ENCODE assay signal across 19 mouse cellular contexts in the genomic region with DNA sequence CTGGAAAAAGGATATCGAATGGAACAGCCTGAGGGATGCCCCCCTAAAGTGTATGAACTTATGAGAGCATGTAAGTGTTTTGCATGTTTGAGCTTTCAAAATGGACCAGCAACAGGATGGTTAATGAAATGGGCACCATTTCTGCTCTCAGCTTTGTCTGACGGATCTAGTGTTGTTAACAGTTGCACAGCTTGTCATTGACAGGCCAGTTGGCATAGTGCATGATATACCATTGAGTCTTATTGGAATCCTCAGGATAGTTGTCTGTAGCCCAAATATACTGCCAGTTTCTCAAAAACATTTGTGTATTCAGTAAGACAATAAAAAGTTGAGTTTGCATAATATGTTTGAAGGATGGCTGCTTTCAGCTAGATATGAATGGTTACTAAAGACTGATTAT. TPM values are rescaled to one million over a fixed set of nuclear protein-coding genes. Genes with fewer than 3 reads are reported as not detected.
DNase-seq lines count a peak whose midpoint lies in the region; ATAC-seq and TF ChIP-seq lines count a peak whose summit lies in the region.
"Had no signal": no experiment of that assay in that cellular context is flagged by ENCODE, and none has a peak within 500 bp of the region (broad histone marks: within the 10 kb centered on the region; RNA-seq: fewer than 3 reads in every experiment).

No protein-coding gene starts in this region.

- H3K4me3 ChIP-seq in forebrain, embryonic 15.5 days: no peak overlapping the region
- H3K4me3 ChIP-seq in forebrain, embryonic 10.5 days: no peak overlapping the region
- no peak overlapping the region for H3K4me3 ChIP-seq in forebrain, postnatal 0 days (ENCODE audit: low read depth, low read length)
- no peak overlapping the region for H3K4me3 ChIP-seq in forebrain, embryonic 11.5 days (ENCODE audit: low read depth, low read length)
- H3K4me3 ChIP-seq: embryonic facial prominence, embryonic 13.5 days; embryonic facial prominence, embryonic 15.5 days; erythroblast, embryonic 14.5 days; gastrocnemius, adult 2 months had no signal

- ATAC-seq in forebrain, embryonic 15.5 days (replicated peaks): peak; percentile 61; the same call in 1 of the 2 replicates
- peak; percentile 70 for ATAC-seq in forebrain, postnatal 0 days
- ATAC-seq in forebrain, embryonic 11.5 days (replicated peaks; ENCODE audit: low FRiP score): no peak

- no peaks in the 10 kb centered on the region for H3K4me1 ChIP-seq in forebrain, embryonic 15.5 days
- H3K4me1 ChIP-seq in forebrain, embryonic 10.5 days: no peaks in the 10 kb centered on the region
- no peaks in the 10 kb centered on the region for H3K4me1 ChIP-seq in forebrain, postnatal 0 days (ENCODE audit: insufficient read depth)
- no peaks in the 10 kb centered on the region for H3K4me1 ChIP-seq in forebrain, embryonic 11.5 days (replicated peaks; ENCODE audit: control insufficient read depth, insufficient read depth, low read length)
- H3K4me1 ChIP-seq: embryonic facial prominence, embryonic 13.5 days; embryonic facial prominence, embryonic 15.5 days had no signal

- 67% methylated on average over 2 of the region's 2 CpGs for WGBS in forebrain, embryonic 15.5 days
- WGBS in forebrain, embryonic 10.5 days: 82% methylated on average over 2 of the region's 2 CpGs
- 61% methylated on average over 2 of the region's 2 CpGs for WGBS in forebrain, postnatal 0 days
- WGBS in forebrain, embryonic 11.5 days: 76% methylated on average over 2 of the region's 2 CpGs

- no peak for DNase-seq in forebrain, embryonic 10.5 days (ENCODE audit: extremely low spot score, low spot score)
- no peak for DNase-seq in forebrain, postnatal 0 days
- DNase-seq in forebrain, embryonic 11.5 days (ENCODE audit: low spot score): no peak
- no peak for DNase-seq in adrenal gland, postnatal 10 days
- DNase-seq: adrenal gland, adult 2 months; adrenal gland, postnatal 14 days; adrenal gland, postnatal 36 days; cerebellum, adult 11 months; cerebellum, adult 18-20 months; cerebellum, adult 8-10 months; cerebellum, adult 9-11 months; cerebellum, postnatal 14 days; cerebellum, postnatal 36 days; embryo, embryonic 11 days; gastrocnemius, adult 2 months had no signal

- H3K27ac ChIP-seq in forebrain, embryonic 15.5 days (replicated peaks): no peak overlapping the region
- H3K27ac ChIP-seq in forebrain, embryonic 10.5 days: no peak overlapping the region
- H3K27ac ChIP-seq in forebrain, postnatal 0 days (ENCODE audit: low read depth, low read length): no peak overlapping the region
- H3K27ac ChIP-seq in forebrain, embryonic 11.5 days (ENCODE audit: low read depth, low read length): no peak overlapping the region
- H3K27ac ChIP-seq: embryonic facial prominence, embryonic 13.5 days; embryonic facial prominence, embryonic 15.5 days; gastrocnemius, adult 2 months had no signal

- H3K27me3 ChIP-seq in forebrain, embryonic 15.5 days: no peaks in the 10 kb centered on the region
- no peaks in the 10 kb centered on the region for H3K27me3 ChIP-seq in forebrain, embryonic 10.5 days (ENCODE audit: poor library complexity, severe bottlenecking)
- H3K27me3 ChIP-seq in forebrain, postnatal 0 days (ENCODE audit: insufficient read depth, low read length): no peaks in the 10 kb centered on the region
- no peaks in the 10 kb centered on the region for H3K27me3 ChIP-seq in forebrain, embryonic 11.5 days (ENCODE audit: control insufficient read depth, insufficient read depth, low read length)
- H3K27me3 ChIP-seq: embryonic facial prominence, embryonic 13.5 days; embryonic facial prominence, embryonic 15.5 days had no signal

- H3K36me3 ChIP-seq in forebrain, embryonic 15.5 days: peaks cover 38% of the 10 kb centered on the region
- peaks cover 91% of the 10 kb centered on the region for H3K36me3 ChIP-seq in forebrain, embryonic 10.5 days (replicated peaks)
- H3K36me3 ChIP-seq in forebrain, postnatal 0 days (ENCODE audit: insufficient read depth): peaks cover 53% of the 10 kb centered on the region
- peaks cover 10% of the 10 kb centered on the region for H3K36me3 ChIP-seq in forebrain, embryonic 11.5 days (ENCODE audit: control insufficient read depth, insufficient read depth, low read length)

- H3K9me3 ChIP-seq in forebrain, embryonic 15.5 days: no peaks in the 10 kb centered on the region
- H3K9me3 ChIP-seq in forebrain, embryonic 10.5 days: no peaks in the 10 kb centered on the region
- H3K9me3 ChIP-seq in forebrain, postnatal 0 days (ENCODE audit: low read length): no peaks in the 10 kb centered on the region
- no peaks in the 10 kb centered on the region for H3K9me3 ChIP-seq in forebrain, embryonic 11.5 days (ENCODE audit: control insufficient read depth, low read length)
- H3K9me3 ChIP-seq: embryonic facial prominence, embryonic 13.5 days; embryonic facial prominence, embryonic 15.5 days had no signal

- H3K4me2 ChIP-seq in forebrain, embryonic 15.5 days (replicated peaks): no peak overlapping the region
- H3K4me2 ChIP-seq in forebrain, postnatal 0 days (ENCODE audit: low read depth): no peak overlapping the region
- no peak overlapping the region for H3K4me2 ChIP-seq in forebrain, embryonic 11.5 days (ENCODE audit: low read depth, low read length, severe bottlenecking)
- H3K4me2 ChIP-seq: embryonic facial prominence, embryonic 13.5 days; embryonic facial prominence, embryonic 15.5 days had no signal

- no peak overlapping the region for H3K9ac ChIP-seq in forebrain, embryonic 15.5 days (replicated peaks)
- H3K9ac ChIP-seq in forebrain, postnatal 0 days: no peak overlapping the region
- no peak overlapping the region for H3K9ac ChIP-seq in forebrain, embryonic 11.5 days (ENCODE audit: low read length)
- H3K9ac ChIP-seq: embryonic facial prominence, embryonic 13.5 days; embryonic facial prominence, embryonic 15.5 days had no signal

- TF ChIP-seq CTCF in forebrain, postnatal 0 days (IDR thresholded peaks at IDR 0.05; ENCODE audit: low read depth): no peak

RNA-seq across cellular contexts. Expression of a gene that starts 39.0 kb away (rescaled TPM):
- polyA plus RNA-seq in forebrain, embryonic 15.5 days (2015; fragmentation: Nextera tagmentation; extraction: Ambion mirVana): 3.9 and 4.0 TPM in 2 replicates
- polyA plus RNA-seq in forebrain, embryonic 10.5 days (2016; fragmentation: Nextera tagmentation; extraction: Ambion mirVana): 5.4 and 6.2 TPM in 2 replicates
- total RNA-seq in forebrain, postnatal 0 days (2014; rRNA removed): 1.5 and 4.5 TPM in 2 replicates
- polyA plus RNA-seq in forebrain, postnatal 0 days (2015; fragmentation: Nextera tagmentation; extraction: Ambion mirVana): 4.0 and 4.4 TPM in 2 replicates
- 5.2 and 7.8 TPM in 2 replicates for polyA plus RNA-seq in forebrain, embryonic 11.5 days (2014; fragmentation: Nextera tagmentation; extraction: Ambion mirVana)
- 10 to 100 TPM; 11.6 to 15.3 TPM for total RNA-seq in adrenal gland, postnatal 10 days (2021)
- polyA plus RNA-seq: erythroblast, embryonic 14.5 days had no signal
